Mouse (Mus musculus): ENCODE measurements at regions not wholly inside any gene's neighbourhood (a gene's known extent, or its start where the extent isn't known, plus 50 kb on each side); places are given as distances from the start of the nearest gene placed in this dataset.
A peak's percentile ranks its signal among the peaks of the same experiment; 100 is the strongest.

DNA sequence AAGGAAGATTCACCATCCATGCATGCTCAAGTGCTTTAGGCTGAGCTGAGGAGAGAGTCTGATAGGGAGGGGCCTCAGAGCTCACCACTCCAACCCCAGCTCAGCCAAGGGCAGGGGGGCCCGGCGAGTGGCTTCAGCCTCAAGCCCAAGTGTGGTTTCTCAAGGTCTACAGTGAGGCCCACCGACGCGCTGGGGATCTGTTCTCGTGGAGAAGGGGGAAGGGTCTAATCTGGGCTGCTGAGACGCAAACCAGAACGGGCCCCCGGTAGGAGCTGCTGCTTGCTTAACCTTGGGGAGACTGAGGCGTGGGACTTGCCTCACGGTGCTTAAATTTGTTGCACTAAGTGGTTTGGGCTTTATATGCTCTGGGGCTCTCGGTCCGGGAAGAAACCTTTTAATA, 70.9 kb downstream of the Asb1 start:
- no peak for DNase-seq (ENCODE audit: low spot score in 2 of 2)

DNA sequence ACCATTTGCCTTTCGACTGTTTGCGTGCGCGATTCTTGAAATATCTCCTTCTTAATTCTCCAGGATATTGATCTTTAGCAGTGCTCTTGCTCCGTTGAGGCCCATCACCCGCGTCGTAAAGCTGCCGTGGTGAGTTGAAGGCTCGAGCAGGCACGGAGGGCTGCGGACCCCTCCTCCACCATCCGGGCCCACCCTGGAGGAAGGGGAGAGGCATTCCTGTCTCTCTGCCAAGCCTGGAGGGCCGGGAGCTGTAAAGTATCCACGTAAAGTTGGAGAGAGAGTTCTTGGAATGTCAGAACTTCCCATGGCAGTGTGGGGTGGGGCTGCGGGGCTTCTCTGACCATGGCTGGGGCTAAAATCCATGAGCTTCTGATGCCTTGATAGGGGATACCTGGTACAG, 71.3 kb downstream of the Asb1 start:
- DNase-seq (ENCODE audit: low spot score in 2 of 2), result no peak

DNA sequence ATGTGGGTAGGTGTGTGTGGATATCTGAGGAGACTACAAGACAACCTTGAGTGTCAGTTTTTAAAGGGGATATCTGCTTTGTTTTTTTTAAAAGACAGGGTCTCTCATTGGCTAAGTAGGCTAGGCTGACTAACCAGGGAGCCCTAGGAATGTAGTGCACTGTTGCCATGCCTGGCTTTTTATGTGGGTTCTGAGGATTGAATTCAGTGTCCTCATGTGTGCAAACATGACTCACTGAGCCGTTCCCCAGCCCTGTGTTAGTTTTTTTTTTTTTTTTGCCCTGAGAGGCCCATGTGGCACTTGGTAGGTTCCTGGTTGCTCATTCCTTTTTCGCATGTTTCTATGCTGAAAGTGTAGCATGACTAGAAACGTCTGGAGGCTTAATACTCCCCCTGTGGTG, 72.6 kb downstream of the Asb1 start:
- no peak for DNase-seq (ENCODE audit: low spot score in 2 of 2)

DNA sequence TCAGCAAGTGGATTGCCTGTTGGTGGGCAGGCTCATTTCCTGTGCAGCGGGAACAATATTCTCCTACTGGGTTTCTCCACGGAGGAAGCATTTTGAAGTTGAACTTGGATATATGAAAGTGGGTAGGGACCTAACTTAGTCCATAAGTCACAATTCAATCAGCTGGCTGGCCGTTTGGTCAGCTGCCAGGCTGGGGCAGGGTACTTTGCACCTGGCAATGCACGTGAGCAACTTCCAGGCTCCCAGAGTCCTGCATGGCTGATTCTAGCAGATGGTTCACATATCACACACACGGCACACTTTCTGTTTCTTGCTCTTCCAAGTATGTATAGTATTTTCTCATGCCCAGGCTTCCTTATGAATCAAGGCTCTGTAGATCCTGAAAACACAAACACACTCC, 75.1 kb downstream of the Asb1 start:
- DNase-seq (ENCODE audit: low spot score in 2 of 2), result no peak

DNA sequence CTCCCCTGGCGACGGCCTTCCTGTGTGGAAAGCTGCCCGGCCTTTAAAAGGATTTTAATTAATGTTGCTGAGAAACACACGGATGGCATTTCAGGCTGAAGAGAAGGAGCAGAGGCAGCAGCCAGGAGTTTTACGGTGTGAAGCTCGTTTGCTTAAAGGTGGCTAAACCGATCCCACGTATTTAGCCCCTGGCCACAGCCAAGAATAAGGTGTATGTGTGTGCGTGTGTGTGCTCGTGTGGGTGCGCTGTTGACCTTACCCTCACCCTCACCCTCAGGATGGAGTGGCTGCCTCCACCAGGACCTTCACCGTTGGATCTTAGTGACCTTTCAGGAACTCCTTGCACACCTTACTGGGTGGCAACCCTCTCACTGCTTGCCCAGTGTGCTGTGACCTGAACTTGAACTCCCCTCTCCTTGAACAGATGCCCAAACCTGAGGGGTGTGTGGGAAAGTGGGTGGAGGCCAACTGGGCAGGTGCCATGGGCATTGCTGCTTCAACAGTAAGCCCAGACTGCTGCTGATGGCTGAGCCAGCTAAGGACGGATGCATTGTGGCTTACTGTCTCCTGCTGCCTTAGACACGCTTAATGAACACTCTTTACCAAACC, 78.3 kb downstream of the Asb1 start:
- no peak for DNase-seq (ENCODE audit: low spot score in 2 of 2)

DNA sequence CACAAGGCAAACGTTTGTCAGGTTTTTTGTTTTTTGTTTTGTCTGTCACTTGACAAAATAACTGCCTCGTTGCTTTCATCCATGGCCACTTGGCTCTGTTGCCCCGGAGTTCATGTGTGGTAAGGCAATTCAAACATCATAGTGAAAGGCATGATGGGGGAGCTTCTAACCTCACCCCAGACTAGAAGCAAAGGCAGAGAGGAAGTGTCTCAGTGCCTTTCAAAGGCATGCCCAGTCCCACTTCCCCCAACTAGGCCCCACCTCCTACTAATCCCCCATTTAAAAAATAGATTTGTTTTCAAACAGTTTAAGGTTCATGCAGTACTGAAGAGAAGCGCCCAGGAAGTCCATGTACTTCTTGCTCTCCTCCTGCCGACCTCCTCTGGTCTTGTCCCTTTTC, 80.8 kb downstream of the Asb1 start:
- DNase-seq (ENCODE audit: low spot score in 2 of 2), result no peak

DNA sequence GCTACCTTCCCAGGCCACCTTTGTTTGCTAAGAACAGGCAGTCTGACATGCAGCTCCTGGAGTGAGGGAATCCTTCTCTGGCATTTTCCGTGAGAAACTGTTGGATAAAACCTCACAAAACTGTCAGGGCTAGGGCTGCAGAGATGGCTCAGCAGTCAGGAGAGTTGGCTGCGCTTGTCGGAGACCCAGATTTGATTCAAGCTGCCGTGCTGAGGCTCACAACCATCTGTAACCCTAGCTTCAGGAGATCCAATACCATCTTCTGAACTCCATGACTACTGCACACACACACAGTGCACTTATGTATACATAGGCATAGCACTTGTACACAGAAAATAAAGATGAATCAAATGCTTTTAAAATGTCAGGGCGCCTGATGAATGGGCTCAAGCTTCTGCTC, 82.5 kb downstream of the Asb1 start:
- peak in 1 of 2 experiments; percentile 35 for DNase-seq (ENCODE audit: low spot score in 2 of 2)

DNA sequence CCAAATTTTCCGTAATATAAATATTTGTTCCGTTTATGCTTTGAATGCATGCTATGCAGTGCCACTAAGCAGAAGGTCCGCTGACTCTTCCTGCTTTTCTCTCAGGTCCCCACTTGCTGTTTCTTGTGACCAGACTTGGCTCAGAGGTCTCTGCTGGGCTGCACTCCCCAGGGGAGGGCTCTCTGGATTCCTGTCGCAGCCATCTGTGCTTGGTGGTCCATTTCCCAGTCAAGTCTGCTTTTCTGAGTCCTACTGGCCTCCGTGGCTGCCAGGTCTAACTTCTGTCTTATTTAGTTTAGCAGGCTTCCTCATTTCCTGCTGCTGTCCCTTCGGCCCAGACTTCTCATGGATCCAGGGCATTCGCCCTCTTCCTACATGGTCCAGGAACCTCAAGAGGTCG, 83.7 kb downstream of the Asb1 start:
- no peak for DNase-seq (ENCODE audit: low spot score in 2 of 2)

DNA sequence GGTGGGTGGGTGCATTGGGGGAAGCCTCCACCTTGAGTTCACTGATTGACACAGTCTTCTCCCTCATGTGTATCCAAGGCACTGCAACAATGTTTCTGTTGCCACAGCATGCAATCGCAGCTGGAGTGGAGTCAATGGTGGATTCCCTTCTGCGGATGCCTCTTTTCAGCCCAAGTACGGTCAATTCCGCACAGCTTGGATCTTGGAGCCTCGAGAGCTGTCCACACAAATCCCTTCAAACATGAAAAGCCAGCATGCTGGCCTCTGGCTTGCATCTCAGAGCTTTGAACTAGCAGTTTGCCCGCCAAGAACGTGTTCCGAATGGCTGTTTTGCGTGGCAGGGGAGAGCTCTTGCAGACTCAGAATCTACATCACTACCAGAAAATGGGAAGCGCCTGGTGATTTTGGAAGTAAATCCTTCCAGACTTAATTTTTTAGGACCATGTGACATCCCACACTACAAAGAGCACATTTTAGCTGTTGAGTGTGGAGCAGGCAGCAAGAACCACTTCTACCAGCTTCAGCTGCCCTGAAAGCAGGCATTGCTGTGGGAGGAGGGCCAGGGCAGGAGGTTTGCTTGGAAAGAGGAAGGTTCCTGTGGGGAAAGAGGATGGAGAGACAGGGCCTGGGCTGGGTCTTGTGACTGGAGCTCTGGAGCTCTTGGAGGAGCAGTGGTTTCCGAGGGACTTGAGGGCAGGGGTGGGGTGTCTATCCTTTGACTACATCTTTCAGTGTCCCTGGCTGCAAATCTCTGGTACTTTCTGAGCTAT, 84.4 kb downstream of the Asb1 start:
- peak in 1 of 2 experiments; percentile 43 for DNase-seq (ENCODE audit: low spot score in 2 of 2)

DNA sequence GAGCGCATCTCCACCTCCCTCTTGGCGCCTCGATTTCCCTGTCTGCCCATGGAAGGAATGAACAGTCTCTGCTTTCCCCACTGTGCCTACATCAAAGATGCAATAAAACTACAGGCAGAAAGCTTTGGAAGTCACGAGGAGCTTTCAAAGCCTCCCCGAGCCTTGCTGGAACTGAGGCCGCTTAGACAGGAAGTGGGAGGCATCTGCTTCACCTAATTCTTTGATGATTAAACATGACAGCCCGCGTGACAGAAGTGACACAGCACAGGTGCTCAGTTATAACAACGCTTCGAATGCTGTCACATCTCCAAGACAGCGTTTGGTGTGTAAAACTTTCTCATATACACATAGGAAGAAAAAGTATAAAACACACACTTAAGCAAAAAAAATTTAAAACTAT, 85.7 kb downstream of the Asb1 start:
- no peak for DNase-seq (ENCODE audit: low spot score in 2 of 2)

DNA sequence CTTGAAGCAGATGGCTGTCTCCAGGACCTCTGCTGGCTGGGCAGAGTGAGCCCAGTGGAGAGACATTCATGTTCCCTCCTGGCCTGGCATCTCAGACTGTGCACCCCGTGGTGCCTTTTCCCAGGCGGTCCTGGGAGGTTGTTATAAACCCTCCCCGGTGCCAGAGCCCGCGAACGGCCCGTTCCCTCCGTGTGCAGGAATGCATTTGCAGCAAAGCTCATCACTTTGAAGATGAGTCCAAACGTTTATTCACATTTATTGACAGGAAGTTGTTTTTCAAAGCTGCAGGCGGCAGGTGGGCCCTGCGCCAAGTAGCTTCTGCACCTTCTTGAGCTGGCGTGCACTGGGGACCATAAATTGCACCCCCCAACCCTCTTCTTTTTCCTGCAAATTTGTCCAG, 89.9 kb downstream of the Asb1 start:
- no peak for DNase-seq (ENCODE audit: low spot score in 2 of 2)

DNA sequence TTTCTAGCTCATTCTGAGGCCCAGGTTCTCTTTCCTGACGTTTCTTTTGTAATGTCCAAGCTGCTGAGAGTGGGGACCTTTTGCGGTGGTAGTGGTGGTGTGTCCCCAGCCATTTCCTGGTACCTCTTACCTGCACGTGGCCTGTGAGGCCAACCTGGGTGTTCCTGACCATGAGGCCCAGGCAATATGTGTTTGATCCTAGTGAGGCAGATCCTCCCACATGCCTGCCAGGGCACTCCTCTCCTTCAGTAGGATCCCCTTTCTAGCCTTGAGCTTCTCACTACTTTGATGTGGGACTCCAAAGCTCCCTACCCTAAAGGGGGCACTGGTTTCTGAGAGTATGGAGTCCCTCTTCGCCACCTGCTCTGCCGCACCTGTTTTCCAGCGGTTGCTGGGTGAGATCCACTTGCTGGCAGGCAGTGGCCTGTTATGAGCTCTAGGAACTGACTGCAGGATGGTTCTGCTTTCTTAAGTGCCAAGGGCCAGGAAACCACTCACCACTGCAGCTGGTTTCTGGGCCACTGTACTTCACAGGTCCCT, 90.6 kb downstream of the Asb1 start:
- no peak for DNase-seq (ENCODE audit: low spot score in 2 of 2)

DNA sequence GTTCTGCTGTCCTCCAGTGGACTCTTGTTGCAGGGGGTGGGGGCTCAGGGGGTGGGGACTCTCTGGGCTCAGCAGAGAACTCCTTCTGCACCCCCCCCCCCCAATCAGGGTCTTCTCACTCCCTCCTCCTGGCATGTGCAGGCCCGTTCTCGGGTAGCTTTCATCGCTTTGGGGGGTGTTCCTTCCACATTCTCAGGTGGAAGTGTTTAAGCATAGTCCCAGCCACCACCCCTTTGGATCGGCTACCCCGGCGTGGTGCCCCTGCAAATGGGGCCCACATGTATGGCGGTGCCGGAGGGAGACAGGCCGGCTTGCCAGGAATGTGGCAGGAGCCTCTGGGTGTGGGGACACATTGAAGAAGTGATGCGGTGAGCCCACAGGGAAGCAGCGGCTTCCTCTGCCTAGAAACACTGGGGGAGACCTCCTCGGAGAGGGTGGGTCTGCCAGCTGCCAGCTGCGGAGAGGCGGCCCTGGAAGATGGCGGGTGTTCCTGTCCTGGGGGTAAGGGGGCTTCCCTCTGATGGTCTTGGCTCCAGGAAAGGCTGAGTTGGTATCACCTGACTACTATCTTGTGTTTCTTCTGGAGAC, 92.7 kb downstream of the Asb1 start:
- DNase-seq (ENCODE audit: low spot score in 2 of 2), result no peak

DNA sequence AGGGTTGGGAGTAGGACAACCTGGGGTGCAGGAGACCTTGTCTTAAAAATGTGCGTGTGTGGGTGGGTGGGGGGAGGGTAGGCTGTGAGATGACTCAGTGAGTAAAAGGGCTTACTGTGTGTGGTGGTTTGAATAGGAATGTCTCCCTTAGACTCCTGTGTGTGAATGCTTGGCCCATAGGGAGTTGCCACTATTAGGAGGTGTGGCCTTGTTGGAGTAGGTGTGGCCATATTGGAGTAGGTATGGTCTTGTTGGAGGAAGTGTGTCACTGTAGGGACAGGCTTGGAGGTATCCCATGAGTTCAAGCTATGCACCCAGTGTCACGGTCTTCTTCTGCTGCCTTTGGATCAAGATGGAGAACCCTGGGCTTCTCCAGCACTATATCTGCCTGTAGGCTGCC, 96.2 kb downstream of the Asb1 start:
- no peak for DNase-seq (ENCODE audit: low spot score in 2 of 2)

DNA sequence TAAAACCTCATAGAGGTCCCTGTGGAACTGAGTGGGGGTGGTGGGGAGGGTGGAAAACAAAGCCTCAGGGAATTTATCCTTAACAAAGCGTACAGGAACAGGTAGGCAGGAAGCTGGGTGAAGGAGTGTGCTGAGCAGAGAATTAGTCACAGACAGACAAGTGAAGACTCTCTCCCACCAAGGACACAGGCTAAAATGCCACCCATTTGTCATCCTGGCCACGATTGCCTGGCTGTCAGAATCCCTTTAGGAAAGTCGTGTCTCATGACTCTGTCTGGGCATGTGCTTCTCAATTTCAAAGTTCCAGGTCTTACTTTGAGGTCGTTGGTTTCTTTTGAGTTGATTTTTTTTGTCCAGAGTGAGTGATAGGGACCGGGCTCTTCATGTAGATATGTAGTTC, 100.2 kb downstream of the Asb1 start:
- no peak for DNase-seq (ENCODE audit: low spot score in 2 of 2)

DNA sequence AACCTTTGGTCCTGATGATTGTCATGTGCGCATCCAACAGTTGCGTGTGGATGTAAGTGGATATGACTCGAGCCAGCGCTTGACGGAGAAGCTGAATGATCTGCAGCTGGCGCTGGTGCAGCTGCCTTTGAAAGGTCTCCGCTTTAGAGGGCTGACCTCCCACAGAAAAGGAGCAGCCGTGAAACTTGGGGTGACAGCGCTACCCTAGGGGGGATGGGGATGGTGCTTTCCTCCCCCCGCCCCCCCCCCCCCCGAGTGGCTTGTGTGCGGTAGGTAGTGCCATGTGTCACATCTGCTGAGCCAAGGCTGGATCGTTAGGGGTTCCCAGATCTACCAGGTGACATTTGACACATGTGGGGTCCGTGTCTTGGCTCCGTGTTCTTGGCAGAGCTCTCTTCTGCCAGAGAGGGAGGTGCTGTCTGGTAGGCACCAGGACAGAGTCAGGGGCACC, 118.7 kb downstream of the Asb1 start:
- DNase-seq (ENCODE audit: low spot score in 2 of 2), result no peak

DNA sequence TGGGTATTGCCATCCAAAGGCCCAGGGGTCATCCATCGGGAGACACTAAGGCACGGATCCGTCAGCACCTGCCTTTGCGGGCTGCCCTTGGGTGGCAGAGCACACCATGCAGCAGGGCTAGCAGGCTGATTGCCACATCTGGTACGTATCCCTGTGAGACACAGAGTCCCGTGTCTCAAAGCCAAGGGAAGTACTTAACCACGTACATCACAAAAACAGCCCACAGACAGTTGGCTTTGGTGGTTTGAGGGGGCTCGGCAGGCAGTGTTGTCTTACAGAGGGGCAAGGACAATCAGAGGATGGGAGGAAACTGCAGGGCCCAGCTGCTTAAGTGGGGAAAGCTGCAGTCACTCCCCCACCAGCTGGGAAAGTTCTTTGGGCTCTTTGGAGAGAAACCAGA, 119.1 kb downstream of the Asb1 start:
- no peak for DNase-seq (ENCODE audit: low spot score in 2 of 2)

DNA sequence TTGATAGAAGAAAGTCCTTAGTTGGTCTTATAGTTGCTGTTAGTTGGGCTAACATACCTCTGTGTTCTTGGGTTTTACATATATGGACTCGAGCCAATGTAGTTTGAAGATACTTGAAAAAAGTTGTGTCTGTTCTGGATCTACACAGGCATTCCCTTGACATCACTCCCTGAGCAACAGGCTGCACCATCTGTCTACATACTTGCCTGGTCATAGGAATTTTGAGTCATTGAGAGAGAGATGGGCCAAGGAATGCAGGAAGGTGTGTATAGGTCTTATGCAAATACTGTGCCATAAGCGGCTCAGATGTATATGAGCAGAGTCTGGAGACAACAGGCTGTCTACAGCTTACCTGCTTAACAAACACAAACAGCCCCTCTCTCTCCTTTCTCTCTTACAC, 122.9 kb downstream of the Asb1 start:
- no peak for DNase-seq (ENCODE audit: low spot score in 2 of 2)

DNA sequence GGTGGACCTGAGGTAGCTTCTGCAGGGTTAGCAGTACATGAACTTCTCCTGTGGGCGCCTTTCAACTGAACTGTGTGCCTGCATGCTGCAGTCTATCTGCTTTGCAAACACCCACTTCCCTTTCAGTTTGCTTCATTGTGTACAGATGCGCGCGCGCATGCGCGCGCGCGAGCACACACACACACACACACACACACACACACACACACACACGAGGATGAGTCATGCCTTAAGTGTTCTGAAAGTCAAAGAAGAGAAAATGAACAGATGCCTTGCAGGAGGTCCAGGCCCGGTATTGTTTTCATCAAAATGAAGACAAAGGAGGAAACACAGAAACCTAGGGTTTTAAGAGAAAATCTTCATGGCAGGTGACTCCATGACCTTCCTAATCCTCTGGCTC, 124.3 kb downstream of the Asb1 start:
- DNase-seq (ENCODE audit: low spot score in 2 of 2), result no peak

DNA sequence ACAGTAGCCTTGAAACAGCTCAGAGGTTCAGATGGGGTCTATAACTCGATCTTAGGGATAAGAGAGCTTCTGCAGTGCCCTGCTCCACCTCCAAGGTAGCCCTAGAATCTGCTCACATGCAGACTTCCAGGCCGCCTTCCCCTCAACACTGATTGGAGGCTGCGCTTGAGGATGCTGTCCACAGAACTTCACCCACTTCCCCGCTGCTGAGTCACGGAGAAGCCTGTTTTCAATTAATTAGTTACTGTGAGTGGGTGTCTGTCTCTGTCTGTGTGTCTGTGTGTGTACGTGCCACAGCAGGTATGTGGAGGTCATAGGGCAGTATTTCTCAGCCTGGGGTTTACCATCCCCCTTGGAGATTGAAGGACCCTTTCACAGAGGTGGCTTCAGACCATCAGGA, 128.2 kb downstream of the Asb1 start:
- DNase-seq (ENCODE audit: low spot score in 2 of 2), result no peak

DNA sequence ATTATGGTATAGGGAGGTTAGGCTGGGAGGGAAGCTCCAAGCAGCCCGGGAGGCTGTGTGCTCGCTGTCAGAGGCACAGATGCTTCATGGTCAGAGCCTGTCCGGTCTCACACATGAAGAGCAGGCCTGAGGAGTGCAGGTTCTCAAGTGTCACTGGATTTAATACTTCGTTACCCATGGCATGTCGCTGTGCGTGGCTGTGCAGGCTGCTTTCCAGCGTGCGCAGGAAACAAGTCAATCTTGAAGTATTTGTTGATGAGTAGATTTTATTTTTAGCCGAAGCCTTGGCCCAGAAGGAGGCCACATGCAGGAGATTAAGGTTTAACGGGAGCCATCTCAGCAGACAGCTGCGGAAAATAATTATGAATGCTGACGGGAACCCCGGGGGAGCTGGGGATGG, 130.3 kb upstream of the Twist2 start:
- DNase-seq (ENCODE audit: low spot score in 2 of 2), result no peak

DNA sequence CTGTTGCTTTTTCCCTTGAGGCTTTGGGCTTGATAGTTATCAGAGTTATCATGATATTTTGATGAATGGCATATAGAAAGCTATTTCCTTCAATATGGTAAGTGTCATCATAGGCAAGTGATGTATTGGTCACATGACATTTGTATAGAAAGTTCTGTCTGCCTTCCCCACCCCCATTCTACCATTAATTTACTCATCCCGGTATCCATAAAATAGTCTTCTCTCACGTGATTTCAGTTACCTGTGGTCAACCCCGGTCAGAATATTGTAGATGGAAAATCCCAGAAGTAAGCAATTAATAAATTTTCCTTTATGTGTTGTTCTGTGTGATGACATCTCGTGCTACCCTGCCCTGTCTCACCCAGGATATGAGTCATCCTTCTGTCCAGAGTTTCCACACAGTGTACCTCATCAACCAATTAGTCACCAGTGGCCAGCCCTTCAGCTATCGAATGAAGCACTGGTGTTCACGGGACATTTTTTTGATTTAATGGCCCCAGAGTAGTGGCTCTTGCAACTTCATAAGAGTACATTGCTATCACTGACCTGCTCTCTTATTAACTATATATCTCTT, 127.1 kb upstream of the Twist2 start:
- no peak for DNase-seq (ENCODE audit: low spot score in 2 of 2)
